Mouse (Mus musculus): ENCODE data around the gene Aldh3b1.
A peak's percentile ranks its signal among the peaks of the same experiment; 100 is the strongest.

Aldh3b1 gene

DNA sequence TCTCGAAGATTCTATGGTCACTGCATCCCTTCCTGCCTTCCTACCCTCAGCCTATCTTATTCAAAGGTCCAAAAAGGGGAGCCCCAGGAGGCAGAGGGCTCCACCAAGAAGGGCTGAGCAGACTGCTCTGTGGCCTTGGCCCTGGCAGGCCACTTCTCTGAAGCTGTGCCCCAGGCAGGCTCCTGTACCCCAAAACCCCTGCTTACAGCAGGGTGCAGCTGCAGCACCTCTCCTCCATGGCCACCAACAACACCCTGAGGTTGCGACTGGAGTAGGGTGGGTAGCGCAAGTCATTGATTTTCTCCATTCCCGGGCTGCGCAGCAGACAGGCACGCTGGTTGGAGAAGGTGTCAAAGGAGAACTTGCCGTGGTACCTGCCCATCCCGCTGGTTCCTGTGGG is 15.9 kb downstream of the Aldh3b1 start:
- DNase-seq (ENCODE audit: extremely low read depth, low read depth, low spot score), result no peak

DNA sequence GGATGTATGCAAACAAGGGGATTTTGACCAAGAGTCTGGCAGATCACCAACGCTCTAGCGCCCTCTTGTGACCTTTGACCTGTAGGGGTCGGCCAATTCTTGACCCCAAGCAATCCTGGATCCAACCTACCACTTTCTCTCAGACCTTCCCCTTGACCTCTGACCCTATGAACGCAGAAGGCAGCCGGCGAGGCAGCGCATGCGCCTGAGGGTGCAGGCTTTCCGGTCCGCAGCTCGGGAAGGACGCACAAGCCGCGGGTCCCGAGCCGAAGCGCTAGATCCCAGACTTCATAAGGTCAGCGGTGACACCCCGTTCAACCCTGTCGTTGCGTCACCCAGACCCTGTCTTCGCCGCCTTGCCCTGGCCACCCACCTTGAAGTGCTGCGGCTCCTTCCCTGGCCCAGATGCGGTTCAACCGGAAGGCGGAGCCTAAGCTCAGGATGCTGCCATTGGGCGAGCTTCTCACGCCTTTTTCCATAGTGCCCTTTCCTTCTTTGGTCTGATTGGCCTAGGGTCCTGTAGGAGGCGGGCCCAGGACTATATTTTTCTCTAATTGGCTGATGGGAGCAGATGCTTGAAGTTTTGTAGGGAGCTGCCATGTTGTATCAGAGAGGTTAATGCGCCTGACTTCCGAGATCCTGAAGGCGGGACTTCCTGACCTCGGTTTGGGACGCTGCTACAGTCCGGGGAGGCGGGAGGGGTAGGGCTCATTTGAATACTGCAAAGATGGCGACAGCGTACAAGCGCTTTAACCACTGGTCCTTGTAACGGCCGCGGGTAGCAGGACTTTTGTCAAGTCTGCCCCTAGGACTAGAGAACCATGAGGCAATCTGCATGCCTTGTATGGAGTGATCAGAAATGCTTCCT is 17.0 kb downstream of the Aldh3b1 start, which contains the start of gene Ndufs8:
Gene Ndufs8, minus strand, starts transcription at position 438 of the 868 bp plus-strand sequence.
- peak; percentile 90 for DNase-seq (ENCODE audit: extremely low read depth, low read depth, low spot score)

DNA sequence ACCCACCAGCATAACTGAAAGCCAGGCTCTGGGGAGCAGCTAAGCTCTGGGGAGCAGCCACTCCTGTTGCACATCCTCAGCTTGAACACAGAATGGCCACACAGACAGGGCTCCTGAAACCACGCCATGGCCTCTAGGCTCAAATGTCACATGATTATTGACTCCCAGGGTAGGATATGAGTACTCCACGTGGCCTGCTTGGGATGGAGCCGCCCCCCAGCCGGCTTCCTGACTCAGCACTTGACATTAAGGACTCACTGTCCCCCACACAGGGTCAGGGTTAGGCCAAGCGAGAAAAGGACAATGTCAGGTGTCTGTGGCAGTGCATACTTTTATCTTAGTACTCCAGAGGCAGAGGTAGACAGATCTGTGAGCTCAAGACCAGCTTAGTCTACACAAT is 19.4 kb downstream of the Aldh3b1 start:
- DNase-seq (ENCODE audit: extremely low read depth, low read depth, low spot score), result no peak

DNA sequence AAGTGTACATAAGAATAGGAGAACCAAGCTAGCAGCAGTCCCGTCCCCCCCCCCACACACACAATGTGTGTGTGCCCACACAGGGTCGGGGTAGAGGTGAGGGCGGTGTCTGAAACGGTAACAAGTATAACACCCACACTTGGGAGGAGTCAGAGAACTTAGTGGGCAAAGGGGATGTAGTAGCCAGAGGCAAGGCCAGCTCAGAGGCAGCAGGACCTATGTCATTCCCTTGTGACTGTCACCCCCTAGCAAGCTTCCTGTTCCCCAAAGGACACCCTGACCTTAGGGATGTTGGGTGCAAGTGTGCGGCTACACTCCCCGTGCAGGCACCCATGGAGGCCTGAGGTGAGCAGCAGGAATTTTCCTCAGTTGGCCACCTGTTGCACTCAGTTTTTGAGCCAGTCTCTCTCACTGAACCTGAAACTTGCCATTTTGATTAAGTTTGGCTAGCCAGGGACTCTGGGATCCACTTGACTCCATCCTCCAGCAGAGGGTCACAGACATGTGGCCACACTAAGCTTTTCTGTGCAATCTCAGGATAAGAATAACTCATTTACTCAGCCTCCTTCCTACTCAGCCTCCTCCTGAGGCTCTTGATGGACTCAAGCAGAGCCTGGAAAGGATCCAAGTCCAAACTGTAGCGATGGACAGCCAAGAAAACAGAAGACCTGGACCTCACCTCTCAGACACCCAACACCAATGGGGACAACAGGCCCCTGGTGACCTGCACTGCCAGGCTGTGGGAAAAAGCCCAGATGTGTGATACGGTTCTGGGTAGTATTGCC is 21.5 kb downstream of the Aldh3b1 start:
- DNase-seq (ENCODE audit: extremely low read depth, low read depth, low spot score), result no peak

DNA sequence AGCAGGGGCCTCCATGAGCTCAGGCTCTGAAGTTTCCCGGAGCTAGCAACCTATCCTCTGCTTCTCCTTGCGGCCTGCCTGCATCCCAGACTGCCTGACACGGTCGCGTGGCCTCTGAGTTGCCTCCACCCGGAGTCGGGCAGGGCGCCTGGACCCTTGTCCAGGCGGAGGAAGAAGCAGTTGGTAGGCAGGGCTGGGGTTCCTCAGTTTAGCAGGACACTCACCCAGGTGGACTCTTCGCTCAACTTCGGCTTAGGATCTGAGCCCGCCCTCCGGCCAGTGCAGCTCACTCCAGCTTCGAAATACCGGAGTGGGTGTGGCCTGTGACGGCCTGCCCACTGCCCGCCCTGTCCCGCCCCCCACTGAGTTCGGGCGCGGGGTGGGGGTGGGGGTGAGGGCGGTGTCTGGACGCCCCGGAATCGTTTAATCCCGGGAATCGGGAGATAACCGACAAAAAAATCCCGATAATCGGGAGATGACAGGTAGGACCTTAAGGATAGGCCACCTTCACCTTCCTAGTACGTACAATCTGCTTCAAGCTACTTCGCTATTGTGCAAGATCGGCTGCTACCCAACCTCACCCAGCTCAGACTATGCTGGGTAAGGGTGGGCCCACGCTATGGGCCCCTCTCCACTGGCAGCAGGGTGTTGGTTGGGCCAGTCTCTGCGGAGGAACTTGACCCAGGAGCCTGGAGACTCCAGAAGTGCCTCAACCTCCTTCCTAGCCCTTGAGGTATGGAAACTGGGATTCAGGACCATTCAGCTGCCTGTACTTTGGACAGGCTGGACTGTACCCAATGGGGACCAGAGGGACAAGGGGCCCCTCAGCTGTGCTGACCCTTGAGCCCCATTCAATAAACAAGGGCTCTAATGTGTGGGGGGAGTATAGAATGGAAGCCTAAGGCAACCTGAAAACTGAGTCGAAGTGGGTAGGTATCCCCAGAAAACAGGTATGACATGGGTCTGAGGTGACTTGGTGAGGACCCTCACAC is 22.5 kb downstream of the Aldh3b1 start, which contains the start of gene Tcirg1:
Gene Tcirg1, minus strand, starts transcription at position 339 of the 992 bp plus-strand sequence.
- DNase-seq (ENCODE audit: extremely low read depth, low read depth, low spot score), result no peak

DNA sequence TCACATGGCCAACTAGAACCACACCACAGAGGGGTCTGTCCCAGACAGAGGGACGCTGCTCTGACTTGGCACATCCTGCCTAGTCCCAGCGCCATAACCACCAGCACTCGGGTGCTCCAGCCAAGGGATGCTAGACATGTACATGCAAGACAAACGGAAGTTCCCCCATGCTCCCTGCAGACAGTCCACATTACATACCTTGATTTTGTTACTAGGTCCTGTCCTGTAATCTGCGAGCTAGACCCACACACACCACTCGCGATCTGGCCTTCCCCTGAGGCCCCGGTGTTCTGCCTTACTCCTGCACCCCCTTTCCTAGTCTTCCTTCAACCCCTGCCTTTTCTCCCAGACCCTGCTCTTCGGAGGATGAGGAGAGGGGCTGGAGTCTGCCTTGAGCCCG is 23.3 kb downstream of the Aldh3b1 start:
- DNase-seq (ENCODE audit: extremely low read depth, low read depth, low spot score), result no peak

DNA sequence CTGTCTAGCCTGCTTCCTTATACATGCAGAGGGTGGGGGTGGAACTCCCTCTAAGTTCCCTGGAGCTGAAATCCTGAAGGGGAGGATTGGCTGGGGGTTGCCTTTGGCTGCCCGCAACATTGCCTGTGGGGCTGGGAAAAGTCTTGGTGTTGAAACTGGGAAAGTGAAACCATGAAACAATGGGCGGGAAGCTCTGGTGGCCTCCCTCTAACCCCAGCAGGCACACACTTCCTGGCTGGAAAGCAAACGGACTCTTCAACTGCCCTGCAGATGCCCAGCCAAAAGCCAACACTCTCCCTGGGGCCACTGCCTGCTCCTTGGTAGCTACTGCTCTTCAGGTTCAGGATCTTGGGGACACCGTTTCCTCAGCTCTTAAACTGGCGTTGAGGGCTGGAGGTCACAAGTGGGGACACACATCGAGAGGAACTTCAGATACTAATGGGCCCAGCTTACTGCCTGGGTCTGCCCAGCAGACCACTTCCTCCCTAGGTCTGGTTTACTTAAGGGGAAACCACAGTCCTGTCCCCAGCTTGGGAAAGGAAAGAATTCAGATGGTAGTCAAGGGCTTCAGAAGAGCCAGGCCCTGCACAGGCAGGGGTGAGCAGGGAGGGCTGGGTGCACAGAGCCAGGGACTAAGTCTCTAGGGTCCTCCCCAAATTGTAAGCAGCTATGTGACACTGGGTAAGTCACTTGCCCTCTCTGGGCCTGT is 24.2 kb downstream of the Aldh3b1 start:
- no peak for DNase-seq (ENCODE audit: extremely low read depth, low read depth, low spot score)

DNA sequence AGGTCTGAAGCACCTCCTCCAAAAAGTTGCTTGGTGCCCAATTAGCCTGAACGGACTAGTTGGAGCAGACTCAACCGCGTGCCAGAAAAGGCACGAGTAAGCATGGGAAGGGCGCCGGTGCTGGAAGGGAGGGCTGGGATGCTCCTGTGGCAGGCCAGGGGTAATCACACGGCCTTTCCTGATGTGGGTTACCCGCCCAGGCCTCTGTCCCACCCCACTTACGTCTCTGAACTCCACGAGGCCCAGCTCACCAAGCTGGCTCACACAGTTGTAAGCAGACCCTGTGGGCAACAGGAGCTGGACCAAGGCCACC is 25.3 kb downstream of the Aldh3b1 start:
- no peak for DNase-seq (ENCODE audit: extremely low read depth, low read depth, low spot score)

DNA sequence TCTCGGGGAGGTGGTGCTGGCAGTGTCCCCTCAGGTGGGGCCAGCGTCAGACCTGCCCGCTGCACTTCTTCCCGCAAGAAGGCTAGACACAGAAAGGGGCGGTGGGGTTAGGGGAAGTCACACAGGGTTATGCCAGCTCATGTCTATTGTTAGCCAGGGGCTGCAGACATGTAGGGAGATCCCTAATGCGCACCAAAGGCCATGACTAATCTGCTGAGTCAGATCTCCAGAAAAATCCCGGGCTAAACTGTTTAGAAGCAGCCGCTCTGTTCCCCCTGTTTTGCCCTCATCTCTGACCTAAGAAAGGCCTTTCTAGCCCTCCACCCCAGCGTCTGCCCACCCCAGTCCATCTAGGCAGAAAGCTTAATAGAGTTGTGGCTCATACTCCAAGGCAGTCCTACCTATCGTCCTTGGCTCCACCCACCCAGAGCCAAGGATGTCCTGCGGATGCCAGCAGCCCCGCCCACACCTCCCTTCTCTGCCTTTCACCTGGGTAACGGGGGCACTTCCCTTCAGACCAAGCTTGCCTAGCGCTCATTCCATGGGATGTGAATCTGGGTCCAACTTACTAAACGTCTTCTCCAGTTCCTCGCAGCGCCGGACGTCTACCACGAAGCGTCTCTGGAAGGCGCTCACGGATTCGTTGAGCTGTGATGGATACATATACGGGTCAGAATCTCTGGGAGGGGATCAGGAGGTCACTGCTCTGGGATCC is 25.8 kb downstream of the Aldh3b1 start:
- DNase-seq (ENCODE audit: extremely low read depth, low read depth, low spot score), result no peak

DNA sequence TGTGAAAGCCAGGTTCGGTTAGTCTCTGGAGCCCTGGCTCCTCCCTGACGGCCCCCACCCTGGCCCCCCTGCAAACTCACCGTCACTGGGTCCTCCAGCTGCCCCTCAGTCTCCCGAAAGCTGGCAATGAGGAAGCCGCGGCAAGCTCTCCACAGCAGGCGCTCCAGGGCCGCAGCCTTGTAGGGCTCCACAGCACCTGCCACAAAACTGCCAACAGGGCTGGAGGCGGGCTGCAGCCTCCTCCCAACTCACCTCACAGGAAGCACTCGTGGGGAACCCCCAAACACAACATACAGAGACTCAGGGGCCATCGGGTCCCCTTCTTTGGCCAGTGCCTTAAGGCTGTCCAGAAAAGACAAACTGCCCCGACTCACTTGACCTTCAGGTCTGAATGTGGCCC is 26.6 kb downstream of the Aldh3b1 start:
- no peak for DNase-seq (ENCODE audit: extremely low read depth, low read depth, low spot score)

DNA sequence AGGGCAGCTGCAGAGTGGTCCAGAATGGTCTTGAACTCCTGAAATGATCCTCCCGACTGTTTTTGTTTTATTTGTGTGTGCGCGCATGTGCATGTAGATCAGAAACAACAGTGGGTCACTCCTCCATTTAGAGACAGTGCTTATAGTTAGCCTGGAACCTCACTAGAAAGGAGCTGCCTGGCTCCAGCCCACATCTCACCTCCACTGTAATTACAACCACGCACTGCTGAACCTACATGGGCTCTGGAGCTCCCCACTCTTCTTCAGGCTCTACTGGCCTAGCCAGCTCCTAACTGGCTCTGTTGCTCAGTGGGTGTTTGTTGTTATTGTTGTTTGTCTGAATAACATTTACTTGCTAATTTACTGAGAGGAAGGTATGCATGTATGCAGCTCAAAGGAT is 30.0 kb downstream of the Aldh3b1 start:
- no peak for DNase-seq (ENCODE audit: extremely low read depth, low read depth, low spot score)

DNA sequence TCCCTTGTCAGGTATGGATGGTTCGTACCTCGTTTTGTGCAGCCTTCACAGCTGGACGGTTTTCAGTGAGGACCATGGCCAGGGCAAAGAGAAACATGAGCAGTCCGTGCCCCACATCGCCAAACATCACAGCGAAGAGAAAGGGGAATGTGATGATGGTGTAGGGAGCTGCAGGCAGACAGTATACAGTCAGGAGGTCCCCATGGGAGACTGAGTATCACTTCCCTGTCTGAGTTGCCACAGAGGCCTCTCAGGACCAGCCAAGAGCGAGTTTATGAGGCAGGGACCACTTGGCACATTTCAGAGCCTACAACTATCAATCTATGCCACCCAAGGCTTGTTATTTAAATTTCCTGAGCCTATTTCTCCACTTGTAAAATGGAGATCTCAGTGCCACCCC is 30.7 kb downstream of the Aldh3b1 start:
- no peak for DNase-seq (ENCODE audit: extremely low read depth, low read depth, low spot score)

DNA sequence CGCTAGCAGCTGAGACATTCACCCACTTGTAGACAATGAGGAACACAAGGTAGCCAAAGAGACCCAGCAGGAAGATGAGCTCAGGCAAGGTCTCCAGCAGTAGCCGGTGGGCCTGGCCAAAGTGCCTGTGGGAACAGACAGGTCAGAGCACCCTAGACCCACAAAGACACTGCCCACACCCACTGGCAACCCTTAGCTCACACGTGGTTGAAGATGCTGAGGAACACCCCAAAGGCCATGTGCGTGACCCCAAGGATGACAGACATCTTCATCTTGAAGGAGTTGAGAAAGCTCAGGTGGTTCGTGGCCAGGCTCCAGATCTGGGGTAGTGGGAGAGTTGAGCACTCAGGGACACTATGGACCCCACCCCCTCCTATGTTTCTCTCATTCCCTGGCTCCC is 32.1 kb downstream of the Aldh3b1 start:
- no peak for DNase-seq (ENCODE audit: extremely low read depth, low read depth, low spot score)

DNA sequence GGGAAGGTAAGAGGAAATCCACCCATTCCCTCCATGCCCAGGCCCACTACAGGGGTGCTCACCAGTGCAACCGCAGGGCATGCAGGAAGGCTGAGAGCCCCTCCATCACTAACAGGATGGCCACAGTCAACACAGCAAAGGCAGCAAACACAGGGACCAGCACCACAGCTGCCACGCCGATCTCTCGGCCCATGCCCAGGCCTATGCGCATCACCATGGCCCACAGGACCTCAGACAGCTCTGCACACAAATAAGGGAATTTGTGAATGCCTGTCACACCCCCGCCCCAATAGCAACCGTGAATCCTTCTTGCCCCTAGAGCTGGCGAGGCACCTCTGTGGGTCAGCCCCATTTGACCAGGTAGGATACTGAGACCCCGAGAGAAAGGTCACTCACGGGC is 33.4 kb downstream of the Aldh3b1 start:
- no peak for DNase-seq (ENCODE audit: extremely low read depth, low read depth, low spot score)

DNA sequence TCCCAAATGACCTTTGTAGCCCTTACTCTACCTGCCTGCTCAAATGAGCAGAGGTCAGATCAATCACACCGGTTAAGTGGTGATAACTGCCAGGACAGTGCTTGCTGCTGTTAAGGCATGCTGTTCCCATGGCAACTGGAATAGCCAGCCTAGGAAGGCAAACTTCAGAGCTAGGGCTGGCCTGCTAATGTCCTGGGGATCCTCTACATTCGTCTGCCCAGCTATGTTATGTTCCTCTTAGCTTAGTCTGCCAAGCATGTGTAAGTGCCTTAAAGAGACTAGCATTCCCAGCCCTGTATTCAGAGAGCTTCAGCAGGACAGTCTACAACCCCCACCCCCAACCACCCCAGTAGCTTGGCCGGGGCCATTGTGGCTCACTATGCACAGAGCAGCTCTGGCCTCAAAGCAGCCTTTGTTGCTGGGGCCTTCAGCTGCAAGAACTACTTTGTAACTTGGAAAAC is 34.4 kb downstream of the Aldh3b1 start:
- DNase-seq (ENCODE audit: extremely low read depth, low read depth, low spot score), result no peak

DNA sequence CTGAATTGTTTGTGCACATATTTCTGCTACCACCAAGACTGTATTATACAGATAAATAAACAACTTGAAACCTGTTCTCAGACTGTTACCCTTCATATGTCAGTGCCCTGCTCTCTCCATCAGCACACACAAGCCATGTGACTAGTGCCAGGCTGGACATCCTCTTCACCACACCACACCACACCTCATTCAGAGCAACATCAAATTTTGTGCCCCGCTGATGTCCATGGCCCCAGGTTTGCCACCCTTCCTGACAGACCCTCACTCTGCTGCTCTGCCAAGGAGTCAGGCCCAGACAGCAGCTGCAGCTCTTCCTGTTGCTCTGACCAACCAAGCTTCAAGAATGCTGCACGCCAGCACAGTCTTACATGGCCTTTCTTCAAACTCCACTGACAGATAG is 35.3 kb downstream of the Aldh3b1 start:
- DNase-seq (ENCODE audit: extremely low read depth, low read depth, low spot score), result no peak

DNA sequence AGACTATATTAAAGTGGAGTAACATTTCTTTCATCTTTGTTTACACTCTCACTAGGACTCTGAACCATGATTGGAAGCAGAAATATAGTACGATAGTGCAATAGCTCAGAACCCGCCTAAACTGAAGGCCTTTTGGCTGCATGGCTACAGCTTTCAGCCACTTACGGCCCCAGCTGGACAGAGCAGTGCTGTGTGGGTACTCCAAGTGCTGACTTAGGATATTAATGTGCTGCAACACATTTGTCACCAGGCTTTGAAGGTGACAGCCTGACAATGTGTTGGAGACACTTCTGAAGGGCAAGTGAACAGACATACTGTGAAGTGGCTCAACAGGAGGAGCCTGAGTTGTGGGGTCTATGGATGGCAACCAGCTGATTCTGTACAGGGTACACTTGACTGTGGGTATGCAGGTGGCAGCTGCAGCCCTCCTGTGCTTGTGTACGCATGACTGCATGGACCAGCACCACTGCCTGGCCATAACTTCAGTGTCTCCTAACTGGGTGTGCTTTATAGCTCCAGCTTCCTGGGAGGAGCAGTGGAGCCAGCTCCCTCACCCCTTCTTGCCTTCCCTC is 36.0 kb downstream of the Aldh3b1 start:
- no peak for DNase-seq (ENCODE audit: extremely low read depth, low read depth, low spot score)

DNA sequence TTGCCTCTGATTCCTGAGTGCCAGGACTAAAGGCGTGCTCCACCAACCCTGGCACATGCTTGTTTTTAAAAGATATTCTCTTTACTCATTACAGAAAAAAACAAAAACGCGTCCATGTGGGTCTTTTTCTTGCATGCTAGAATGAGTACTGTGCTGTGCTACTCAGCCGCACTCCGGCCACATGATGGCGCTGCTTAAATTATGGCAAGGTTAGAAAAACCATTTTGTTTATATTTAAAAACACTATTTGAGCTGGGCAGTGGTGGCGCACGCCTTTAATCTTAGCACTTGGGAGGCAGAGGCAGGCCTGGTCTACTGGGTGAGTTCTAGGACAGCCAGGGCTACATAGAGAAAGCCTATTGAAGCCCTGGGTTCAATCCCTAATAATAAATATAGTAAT is 39.4 kb downstream of the Aldh3b1 start:
- no peak for DNase-seq (ENCODE audit: extremely low read depth, low read depth, low spot score)

DNA sequence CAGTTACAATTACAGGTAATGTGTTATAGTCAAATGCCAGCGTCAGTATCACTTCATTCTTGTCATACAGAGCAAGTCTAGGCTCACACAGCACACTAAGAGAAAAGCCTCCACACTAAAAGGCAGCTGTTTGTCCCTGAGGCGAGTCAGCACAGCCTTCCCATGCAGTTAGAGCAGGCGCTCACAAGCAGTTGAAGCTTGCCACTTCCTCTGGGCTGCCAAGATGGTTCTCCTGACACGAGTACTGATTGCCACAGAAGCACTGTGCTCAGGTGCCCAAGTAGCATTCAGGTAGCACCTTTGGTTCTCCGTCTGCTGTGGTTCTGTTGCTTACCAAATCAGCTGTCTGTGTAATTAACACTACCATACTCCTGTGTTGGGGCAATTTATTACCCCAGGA is 40.5 kb downstream of the Aldh3b1 start:
- DNase-seq (ENCODE audit: extremely low read depth, low read depth, low spot score), result no peak
